Mouse (Mus musculus): ENCODE data around the gene Fndc3b.

DNA sequence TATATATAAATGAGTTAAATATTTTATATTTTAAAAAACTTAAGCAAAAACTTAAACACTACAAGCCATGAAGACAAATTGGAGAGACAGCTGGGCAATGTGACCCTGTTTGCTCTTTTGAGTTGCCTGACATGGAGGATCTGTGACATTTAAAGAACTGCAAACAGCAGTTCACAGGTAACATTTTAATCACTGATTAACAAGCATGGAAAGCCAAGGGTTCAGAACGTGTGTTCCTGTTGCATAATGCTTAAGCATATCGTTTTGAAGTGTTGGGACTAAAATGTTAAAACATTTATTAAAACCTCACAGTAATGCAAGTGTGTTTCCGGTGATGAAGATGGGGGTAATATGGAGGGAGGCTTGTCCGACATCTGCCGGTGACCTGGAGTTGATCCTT is 99.1 kb downstream of the Fndc3b start:
- TF ChIP-seq USF1 (IDR thresholded peaks at IDR 0.05; ENCODE audit: low read depth) (no peak), MAX (IDR thresholded peaks at IDR 0.05) (no peak), CTCF (IDR thresholded peaks at IDR 0.05; ENCODE audit: control insufficient read depth, insufficient read depth, insufficient read length) (no peak), CEBPB (IDR thresholded peaks at IDR 0.05; ENCODE audit: low read depth) (no peak), MYOG (IDR thresholded peaks at IDR 0.05; ENCODE audit: control insufficient read depth, extremely low read depth, insufficient read length) (no peak), FOSL1 (IDR thresholded peaks at IDR 0.05; ENCODE audit: insufficient read depth, low read length, poor library complexity, severe bottlenecking) (no peak)

Measured in C2C12 (cell line).